Mouse (Mus musculus) heart, embryonic 16.5 days (tissue): ENCODE data around the gene Anks1b. TPM values are rescaled to one million over a fixed set of nuclear protein-coding genes. Genes with fewer than 3 reads are reported as not detected.

ENCODE experiments used
- ATAC-seq: fragments of 200-750 bp; cut with Nextera tagmentation; replicated peaks from 2 replicates; pipeline ENCODE4 v1.8.0; 2017; ENCODE audit warnings: moderate number of reproducible peaks; ENCODE audit not compliant: insufficient read depth, low FRiP score; ENCODE audit errors: extremely low read depth
- H3K27ac ChIP-seq: fragments of 300-500 bp; sonication (generic); 2 replicates; pipeline ENCODE4 v1.5.1; 2014; ENCODE audit warnings: mild to moderate bottlenecking, low read length, control low read depth, moderate library complexity
- H3K27me3 ChIP-seq: fragments of 300-500 bp; sonication (generic); 2 replicates; pipeline ENCODE4 v1.6.1; 2014; ENCODE audit warnings: low read length, mixed read lengths; ENCODE audit not compliant: control insufficient read depth, insufficient read depth
- H3K36me3 ChIP-seq: fragments of 300-500 bp; sonication (generic); 2 replicates; pipeline ENCODE4 v1.6.1; 2014; ENCODE audit not compliant: control insufficient read depth, insufficient read depth
- H3K4me1 ChIP-seq: fragments of 300-500 bp; sonication (generic); 2 replicates; pipeline ENCODE4 v1.6.1; 2014; ENCODE audit warnings: low read length, mixed read lengths; ENCODE audit not compliant: control insufficient read depth, insufficient read depth
- H3K4me2 ChIP-seq: fragments of 300-500 bp; sonication (generic); 2 replicates; pipeline ENCODE4 v1.6.1; 2014; ENCODE audit warnings: low read depth, mild to moderate bottlenecking, control low read depth, low read length
- H3K4me3 ChIP-seq: fragments of 300-500 bp; sonication (generic); 2 replicates; pipeline ENCODE4 v1.5.1; 2014; ENCODE audit warnings: mild to moderate bottlenecking, control low read depth, low read length
- H3K9ac ChIP-seq: fragments of 300-500 bp; sonication (generic); 2 replicates; pipeline ENCODE4 v1.6.1; 2014; ENCODE audit warnings: low read length, control low read depth
- H3K9me3 ChIP-seq: fragments of 300-500 bp; sonication (generic); replicated peaks from 2 replicates; pipeline ENCODE4 v1.6.1; 2016; ENCODE audit warnings: low read length; ENCODE audit not compliant: control insufficient read depth
- WGBS: fragments of 180-500 bp; shearing (Covaris S2); extraction: QIAGEN DNeasy Blood & Tissue Kit; methylation state at CpG from one replicate; pipeline ENCODE4 v1.1.7; 2014; 5-methylcytosine and 5-hydroxymethylcytosine counted together
- polyA plus RNA-seq: library from polyadenylated mRNA; unstranded; fragments of >200 nt; fragmentation: Nextera tagmentation; extraction: Ambion mirVana; gene quantifications from 2 replicates; pipeline ENCODE4 v1.2.1, GENCODE M21; 2015

Anks1b gene
- polyA plus RNA-seq, 1 experiment from 2014 or later = 0.13 TPM

DNA sequence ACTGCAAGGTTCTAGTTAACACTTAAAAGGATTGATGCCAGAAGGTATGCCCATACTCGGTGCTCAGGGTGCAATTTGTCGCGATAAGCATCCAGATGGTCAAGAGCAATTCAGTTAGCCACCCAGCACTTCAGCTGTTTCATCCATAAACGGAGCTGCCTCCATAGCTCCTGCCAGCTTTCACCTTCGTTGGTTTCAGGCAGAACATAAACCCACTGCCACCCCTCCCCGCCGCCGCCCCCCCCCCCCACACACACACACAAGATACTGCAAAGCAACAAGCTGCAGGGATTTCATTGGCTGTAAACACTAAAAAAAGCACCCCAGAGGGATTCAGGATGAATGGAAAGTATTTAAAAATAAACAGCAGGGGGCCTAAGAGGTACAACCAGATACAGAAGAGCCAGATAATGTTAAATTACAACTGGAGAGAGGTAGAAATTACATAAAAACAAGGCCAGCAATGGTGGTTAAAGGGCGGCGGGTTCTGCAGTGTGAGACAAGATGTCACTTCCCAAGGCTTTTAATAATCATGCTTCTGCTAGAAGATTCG is 897.2 kb downstream of the Anks1b start:
- 24% methylated on average over 11 of the region's 11 CpGs for WGBS

DNA sequence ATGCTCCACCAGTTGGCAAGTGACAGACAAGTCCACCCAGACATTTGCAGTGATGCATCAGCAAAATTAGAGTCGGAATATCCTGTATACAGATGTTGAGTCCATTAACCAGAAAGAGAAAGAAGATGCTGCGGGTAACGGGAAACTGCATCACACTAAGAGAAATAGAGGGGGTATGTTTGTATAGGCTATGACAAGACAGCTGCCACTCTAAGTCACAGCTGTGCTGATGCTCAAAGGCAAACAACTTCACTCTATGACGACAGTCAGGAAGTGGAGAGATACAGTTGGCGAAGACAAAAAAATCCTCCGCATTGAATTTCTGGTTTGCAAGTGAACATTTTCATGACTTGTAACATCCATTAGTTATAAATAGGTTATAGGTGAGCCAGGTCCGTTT is 897.7 kb downstream of the Anks1b start:
- Histone ChIP-seq H3K4me3 (no peak overlapping the region), H3K27ac (no peak overlapping the region), H3K27me3 (peaks cover 6% of the 10 kb centered on the region), H3K9ac (no peak overlapping the region), H3K4me1 (no peaks in the 10 kb centered on the region), H3K4me2 (no peak overlapping the region), H3K36me3 (no peaks in the 10 kb centered on the region), H3K9me3 (no peaks in the 10 kb centered on the region)
- WGBS = 48% methylated on average over 7 of the region's 7 CpGs
- no peak for ATAC-seq

More for the DNA sequence above, 897.2 kb downstream of the Anks1b start:
- Histone ChIP-seq H3K4me1 (no peaks in the 10 kb centered on the region), H3K9ac (no peak overlapping the region), H3K27ac (no peak overlapping the region), H3K9me3 (no peaks in the 10 kb centered on the region), H3K4me3 (no peak overlapping the region), H3K36me3 (no peaks in the 10 kb centered on the region), H3K27me3 (peaks cover 6% of the 10 kb centered on the region), H3K4me2 (no peak overlapping the region)
- no peak for ATAC-seq

DNA sequence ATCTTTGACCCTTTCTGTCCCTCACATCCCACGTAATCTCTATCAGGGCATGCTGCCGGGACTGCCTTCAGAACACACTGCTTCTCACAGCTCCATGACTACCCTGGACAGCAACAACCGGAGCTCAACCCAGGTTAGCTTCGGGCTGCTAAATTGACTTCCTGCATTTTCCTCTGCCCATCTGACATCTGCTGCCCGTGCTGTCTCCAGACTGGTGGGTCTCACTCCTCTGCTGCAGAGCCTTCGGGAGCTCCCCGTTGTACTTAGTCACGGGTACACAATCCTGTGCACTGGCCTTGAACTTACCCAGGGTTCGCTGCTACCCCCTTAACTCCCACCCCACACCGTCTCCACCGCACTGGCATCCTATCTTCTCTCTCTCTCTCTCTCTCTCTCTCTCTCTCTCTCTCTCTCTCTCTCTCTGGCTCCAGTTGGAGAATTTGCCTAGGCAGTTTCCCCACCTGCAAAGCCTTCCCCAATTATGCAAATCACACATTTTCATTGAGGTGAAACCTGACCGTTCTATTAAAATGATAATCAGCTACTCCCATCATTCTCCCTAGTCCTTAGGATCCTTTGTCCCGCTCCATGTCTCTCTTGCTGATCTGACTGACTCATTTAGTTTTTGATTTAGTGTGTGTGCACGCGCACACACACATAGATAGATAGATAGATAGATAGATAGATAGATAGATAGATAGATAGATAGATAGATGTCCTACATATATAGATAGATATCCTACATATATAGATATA is 898.3 kb downstream of the Anks1b start:
- Histone ChIP-seq H3K36me3 (no peaks in the 10 kb centered on the region), H3K9ac (no peak overlapping the region), H3K4me3 (no peak overlapping the region), H3K27me3 (peaks cover 6% of the 10 kb centered on the region), H3K4me1 (no peaks in the 10 kb centered on the region), H3K9me3 (no peaks in the 10 kb centered on the region), H3K27ac (no peak overlapping the region), H3K4me2 (no peak overlapping the region)
- no peak for ATAC-seq
- 10% methylated on average over 15 of the region's 15 CpGs for WGBS

- H3K9me3 ChIP-seq = no peaks in the 10 kb centered on the region
- no peak for ATAC-seq
- H3K4me3 ChIP-seq = no peak overlapping the region
- H3K4me2 ChIP-seq = no peak overlapping the region
- no peaks in the 10 kb centered on the region for H3K4me1 ChIP-seq
- no peaks in the 10 kb centered on the region for H3K27me3 ChIP-seq
- H3K27ac ChIP-seq = no peak overlapping the region
- WGBS = 58% methylated on average over 13 of the region's 13 CpGs
- no peaks in the 10 kb centered on the region for H3K36me3 ChIP-seq
- no peak overlapping the region for H3K9ac ChIP-seq
Observed at GRCm38 (mm10) chr10:90779561-90780400, 906.5 kb downstream of the Anks1b start.

GRCm38 (mm10) chr10:90784981-90785650 is 911.8 kb downstream of the Anks1b start:
- no peak overlapping the region for H3K4me2 ChIP-seq
- H3K9ac ChIP-seq = no peak overlapping the region
- no peak for ATAC-seq
- WGBS = 63% methylated on average over 4 of the region's 4 CpGs
- H3K27ac ChIP-seq = no peak overlapping the region
- H3K4me1 ChIP-seq = no peaks in the 10 kb centered on the region
- H3K9me3 ChIP-seq = no peaks in the 10 kb centered on the region
- H3K36me3 ChIP-seq = no peaks in the 10 kb centered on the region
- no peak overlapping the region for H3K4me3 ChIP-seq
- no peaks in the 10 kb centered on the region for H3K27me3 ChIP-seq

GRCm38 (mm10) chr10:90785680-90786079 is 912.4 kb downstream of the Anks1b start:
- H3K36me3 ChIP-seq = no peaks in the 10 kb centered on the region
- WGBS = 72% methylated on average over 8 of the region's 8 CpGs

DNA sequence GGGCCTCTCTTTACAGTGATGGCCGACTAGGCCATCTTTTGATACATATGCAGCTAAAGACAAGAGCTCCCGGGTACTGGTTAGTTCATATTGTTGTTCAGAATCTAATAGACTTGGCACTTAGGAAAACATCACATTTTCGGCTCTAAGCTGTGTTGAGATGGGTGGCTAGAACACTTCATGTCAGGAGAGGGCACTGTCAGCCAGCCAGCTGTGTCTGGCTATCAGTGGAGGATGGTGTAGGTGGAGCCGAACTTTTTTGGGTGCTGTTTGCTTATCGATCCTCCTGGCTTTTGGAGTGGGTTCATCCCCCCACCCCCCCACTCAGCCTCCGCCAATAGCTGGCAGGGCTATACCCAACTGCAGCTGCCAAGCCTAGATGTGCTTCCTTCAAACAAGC is 929.8 kb downstream of the Anks1b start:
- Histone ChIP-seq H3K4me3 (no peak overlapping the region), H3K9ac (no peak overlapping the region), H3K4me2 (no peak overlapping the region), H3K27me3 (no peaks in the 10 kb centered on the region), H3K9me3 (no peaks in the 10 kb centered on the region), H3K27ac (no peak overlapping the region), H3K36me3 (no peaks in the 10 kb centered on the region), H3K4me1 (no peaks in the 10 kb centered on the region)
- ATAC-seq = no peak
- 42% methylated on average over 6 of the region's 6 CpGs for WGBS

More at GRCm38 (mm10) chr10:90785680-90786079, 912.4 kb downstream of the Anks1b start:
- no peaks in the 10 kb centered on the region for H3K4me1 ChIP-seq
- H3K9ac ChIP-seq = no peak overlapping the region
- H3K4me2 ChIP-seq = no peak overlapping the region
- H3K27me3 ChIP-seq = no peaks in the 10 kb centered on the region
- no peak overlapping the region for H3K4me3 ChIP-seq
- no peak overlapping the region for H3K27ac ChIP-seq
- ATAC-seq = no peak
- H3K9me3 ChIP-seq = no peaks in the 10 kb centered on the region

- Histone ChIP-seq H3K9ac (no peak overlapping the region), H3K4me2 (no peak overlapping the region), H3K9me3 (no peaks in the 10 kb centered on the region), H3K36me3 (no peaks in the 10 kb centered on the region), H3K27me3 (no peaks in the 10 kb centered on the region), H3K4me1 (no peaks in the 10 kb centered on the region), H3K4me3 (no peak overlapping the region), H3K27ac (no peak overlapping the region)
- no peak for ATAC-seq
- WGBS = 14% methylated on average over 4 of the region's 4 CpGs
Observed at GRCm38 (mm10) chr10:90804602-90805095, 931.3 kb downstream of the Anks1b start.
